Comparison of ENCODE assay signal across 8 mouse cellular contexts in genomic region chr19:50264450-50264849, GRCm38 (mm10).
DNase-seq lines count a peak whose midpoint lies in the region; ATAC-seq and TF ChIP-seq lines count a peak whose summit lies in the region.

No protein-coding gene starts in this region.

- TF ChIP-seq POLR2A in lung, adult 2 months (IDR thresholded peaks at IDR 0.05; ENCODE audit: borderline replicate concordance, extremely low read depth, low read depth, low read length): no peak

- H3K9ac ChIP-seq in lung, embryonic 14.5 days: no peak overlapping the region

- peak; percentile 14 for DNase-seq in cerebellum, adult 8-10 months
- DNase-seq in cerebellum, adult 11-12 months: no peak
- DNase-seq in lung, embryonic 14.5 days: peak; percentile 78
- DNase-seq in lung, adult 2 months: no peak
- DNase-seq in brain, embryonic 18.5 days (ENCODE audit: low read depth, low spot score): peak; percentile 18
- DNase-seq in layer of hippocampus, postnatal 10 days (ENCODE audit: low spot score in 2 of 2): peak; percentile 41 to 49
- no peak for DNase-seq in thymus, postnatal 0 days (ENCODE audit: low spot score)
- DNase-seq in gastrocnemius, postnatal 4 days (ENCODE audit: low spot score in 2 of 2): no peak

- no peak overlapping the region for H3K27ac ChIP-seq in lung, embryonic 14.5 days (ENCODE audit: low read depth)

- 56% methylated on average over 1 of the region's 1 CpGs for whole genome bisulfite sequencing in lung, embryonic 14.5 days
- 60% methylated on average over 1 of the region's 1 CpGs for WGBS in lung, adult 2 months

- no peaks in the 10 kb centered on the region for H3K36me3 ChIP-seq in lung, embryonic 14.5 days (ENCODE audit: insufficient read depth)

- no peak overlapping the region for H3K4me3 ChIP-seq in lung, embryonic 14.5 days (ENCODE audit: low read depth, low read length)
- no peak overlapping the region for H3K4me3 ChIP-seq in lung, adult 2 months (replicated peaks; ENCODE audit: extremely low read depth, low read depth, low read length)

- H3K27me3 ChIP-seq in lung, embryonic 14.5 days (ENCODE audit: insufficient read depth, low read length): no peaks in the 10 kb centered on the region

- no peaks in the 10 kb centered on the region for H3K9me3 ChIP-seq in lung, embryonic 14.5 days (ENCODE audit: low read depth, low read length)

- ATAC-seq in lung, embryonic 14.5 days (ENCODE audit: insufficient read depth): no peak

- H3K4me1 ChIP-seq in lung, embryonic 14.5 days (ENCODE audit: insufficient read depth): no peaks in the 10 kb centered on the region
- no peaks in the 10 kb centered on the region for H3K4me1 ChIP-seq in lung, adult 2 months (ENCODE audit: control insufficient read depth, insufficient read depth, low read length)

- peak; percentile 56 for TF ChIP-seq CTCF in lung, embryonic 14.5 days (IDR thresholded peaks at IDR 0.05; ENCODE audit: low read depth)
- no peak for TF ChIP-seq CTCF in lung, adult 2 months (IDR thresholded peaks at IDR 0.05; ENCODE audit: insufficient read depth, low read length)

- H3K4me2 ChIP-seq in lung, embryonic 14.5 days: no peak overlapping the region

Comparison
In these comparisons a context has a peak if more than half of its experiments do, and no peak if none do; other contexts are left out.
1. DNase-seq: peak in cerebellum, adult 8-10 months (single experiment), lung, embryonic 14.5 days (single experiment), brain, embryonic 18.5 days (single experiment) and layer of hippocampus, postnatal 10 days (2 of 2); none in cerebellum, adult 11-12 months (single experiment), lung, adult 2 months (single experiment), thymus, postnatal 0 days (single experiment) and gastrocnemius, postnatal 4 days (0 of 2).